Comparison of ENCODE assay signal across 11 mouse cellular contexts in genomic region chr7:142442081-142442907, GRCm38 (mm10). TPM values are rescaled to one million over a fixed set of nuclear protein-coding genes. Genes with fewer than 3 reads are reported as not detected.
DNase-seq lines count a peak whose midpoint lies in the region; ATAC-seq lines count a peak whose summit lies in the region.
"Had no signal": no experiment of that assay in that cellular context is flagged by ENCODE, and none has a peak within 500 bp of the region (broad histone marks: within the 10 kb centered on the region; RNA-seq: fewer than 3 reads in every experiment).

No protein-coding gene starts in this region.

- no peak overlapping the region for H3K4me3 ChIP-seq in limb, embryonic 15.5 days
- no peak overlapping the region for H3K4me3 ChIP-seq in stomach, embryonic 16.5 days (replicated peaks; ENCODE audit: low read length)
- H3K4me3 ChIP-seq: heart, adult 2 months had no signal

- ATAC-seq in limb, embryonic 15.5 days (ENCODE audit: insufficient number of reproducible peaks, low FRiP score, low TSS enrichment, low read depth), result no peak
- ATAC-seq in stomach, embryonic 16.5 days (ENCODE audit: insufficient read depth, low FRiP score), result no peak

- peaks cover 44% of the 10 kb centered on the region for H3K4me1 ChIP-seq in limb, embryonic 15.5 days
- peaks cover 28% of the 10 kb centered on the region for H3K4me1 ChIP-seq in stomach, embryonic 16.5 days (ENCODE audit: control insufficient read depth, insufficient read depth, low read length)

- intact Hi-C loops in left cerebral cortex, postnatal 25 days (cut with DNase I), result loop anchor here (5.0 kb wide), 2 partner anchors 95 to 230 kb away; no protein-coding TSS in a partner anchor

- no peaks in the 10 kb centered on the region for H3K36me3 ChIP-seq in limb, embryonic 15.5 days
- H3K36me3 ChIP-seq in stomach, embryonic 16.5 days (ENCODE audit: control insufficient read depth, insufficient read depth, low read length), result no peaks in the 10 kb centered on the region

- peak; percentile 63 for DNase-seq in gastrocnemius, adult 18-20 months (ENCODE audit: low spot score)
- DNase-seq in gastrocnemius, postnatal 10 days, result no peak
- DNase-seq in spleen, adult 18-20 months, result peak; percentile 44 to 49
- no peak for DNase-seq in spleen, adult 12 weeks (ENCODE audit: low spot score)
- no peak for DNase-seq in left cerebral cortex, postnatal 25 days (ENCODE audit: low spot score in 2 of 2)
- no peak for DNase-seq in testis, postnatal 10 days (ENCODE audit: low spot score)
- DNase-seq: thymus, postnatal 25 days had no signal

- 66% methylated on average over 9 of the region's 9 CpGs for WGBS in limb, embryonic 15.5 days
- WGBS in stomach, embryonic 16.5 days, result 56% methylated on average over 9 of the region's 9 CpGs

- no peak overlapping the region for H3K4me2 ChIP-seq in limb, embryonic 15.5 days
- no peak overlapping the region for H3K4me2 ChIP-seq in stomach, embryonic 16.5 days (ENCODE audit: low read depth, low read length)

- H3K9me3 ChIP-seq in limb, embryonic 15.5 days, result no peaks in the 10 kb centered on the region
- H3K9me3 ChIP-seq in stomach, embryonic 16.5 days (replicated peaks; ENCODE audit: control insufficient read depth, low read length), result no peaks in the 10 kb centered on the region

- H3K27ac ChIP-seq in limb, embryonic 15.5 days, result peak overlapping the region; percentile 90
- H3K27ac ChIP-seq in stomach, embryonic 16.5 days (ENCODE audit: low read length), result peak overlapping the region; percentile 72
- H3K27ac ChIP-seq: heart, adult 2 months had no signal

- H3K9ac ChIP-seq in limb, embryonic 15.5 days, result no peak overlapping the region
- H3K9ac ChIP-seq in stomach, embryonic 16.5 days (ENCODE audit: low read length), result peak overlapping the region; percentile 72

- H3K27me3 ChIP-seq in limb, embryonic 15.5 days, result no peaks in the 10 kb centered on the region
- H3K27me3 ChIP-seq in stomach, embryonic 16.5 days (ENCODE audit: control insufficient read depth, insufficient read depth, low read length), result no peaks in the 10 kb centered on the region

RNA-seq across cellular contexts. Expression of gene Tnni2, which starts 0.7 kb away (rescaled TPM):
- over 10,000 TPM; 19,257 to 20,060 TPM for total RNA-seq in gastrocnemius, adult 18-20 months (2021)
- over 10,000 TPM; 11,296 to 12,937 TPM for total RNA-seq in gastrocnemius, postnatal 10 days (2021)
- polyA plus RNA-seq in limb, embryonic 15.5 days (2015; fragmentation: Nextera tagmentation; extraction: Ambion mirVana), result 136 and 529 TPM in 2 replicates
- polyA plus RNA-seq in stomach, embryonic 16.5 days (2015; fragmentation: Nextera tagmentation; extraction: Ambion mirVana), result 20.2 and 217 TPM in 2 replicates
- not detected for total RNA-seq in left cerebral cortex, postnatal 25 days (2021)

RNA-seq across cellular contexts. Expression of gene Syt8, which starts 7.6 kb away (rescaled TPM):
- not detected for total RNA-seq in gastrocnemius, adult 18-20 months (2021)
- under 1 TPM in 1 of 2 experiments, not detected in 1; 0.36 TPM for total RNA-seq in gastrocnemius, postnatal 10 days (2021)
- 6.3 and 6.7 TPM in 2 replicates for polyA plus RNA-seq in limb, embryonic 15.5 days (2015; fragmentation: Nextera tagmentation; extraction: Ambion mirVana)
- 31.1 and 50.1 TPM in 2 replicates for polyA plus RNA-seq in stomach, embryonic 16.5 days (2015; fragmentation: Nextera tagmentation; extraction: Ambion mirVana)
- total RNA-seq in left cerebral cortex, postnatal 25 days (2021), result not detected
- total RNA-seq: heart, adult 2 months had no signal
- polyA plus RNA-seq: cortical plate, adult 2 months; heart, adult 2 months had no signal

RNA-seq across cellular contexts. Expression of gene Lsp1, which starts 18.3 kb away (rescaled TPM):
- 10 to 100 TPM; 30.3 to 38.4 TPM for total RNA-seq in gastrocnemius, adult 18-20 months (2021)
- 10 to 100 TPM; 14.4 to 24.4 TPM for total RNA-seq in gastrocnemius, postnatal 10 days (2021)
- polyA plus RNA-seq in limb, embryonic 15.5 days (2015; fragmentation: Nextera tagmentation; extraction: Ambion mirVana), result 57.3 and 63.3 TPM in 2 replicates
- 216 and 235 TPM in 2 replicates for polyA plus RNA-seq in stomach, embryonic 16.5 days (2015; fragmentation: Nextera tagmentation; extraction: Ambion mirVana)
- 1 to 10 TPM; 5.2 to 5.4 TPM for total RNA-seq in left cerebral cortex, postnatal 25 days (2021)

RNA-seq across cellular contexts. Expression of gene Ctsd, which starts 54.5 kb away (rescaled TPM):
- total RNA-seq in gastrocnemius, adult 18-20 months (2021), result 100 to 1,000 TPM; 445 to 450 TPM
- total RNA-seq in gastrocnemius, postnatal 10 days (2021), result 100 to 1,000 TPM; 249 to 254 TPM
- 392 and 426 TPM in 2 replicates for polyA plus RNA-seq in limb, embryonic 15.5 days (2015; fragmentation: Nextera tagmentation; extraction: Ambion mirVana)
- polyA plus RNA-seq in stomach, embryonic 16.5 days (2015; fragmentation: Nextera tagmentation; extraction: Ambion mirVana), result 451 and 599 TPM in 2 replicates
- total RNA-seq in left cerebral cortex, postnatal 25 days (2021), result 100 to 1,000 TPM; 318 to 337 TPM

RNA-seq across cellular contexts. Expression of gene Tnnt3, which starts 56.3 kb away (rescaled TPM):
- total RNA-seq in gastrocnemius, adult 18-20 months (2021), result over 10,000 TPM; 35,269 to 35,976 TPM
- over 10,000 TPM; 17,146 to 18,824 TPM for total RNA-seq in gastrocnemius, postnatal 10 days (2021)
- 154 and 517 TPM in 2 replicates for polyA plus RNA-seq in limb, embryonic 15.5 days (2015; fragmentation: Nextera tagmentation; extraction: Ambion mirVana)
- 12.0 and 208 TPM in 2 replicates for polyA plus RNA-seq in stomach, embryonic 16.5 days (2015; fragmentation: Nextera tagmentation; extraction: Ambion mirVana)
- total RNA-seq in left cerebral cortex, postnatal 25 days (2021), result not detected

Comparison
In these comparisons a context has a peak if more than half of its experiments do, and no peak if none do; other contexts are left out.
1. DNase-seq: peak in gastrocnemius, adult 18-20 months (single experiment) and spleen, adult 18-20 months (2 of 2); none in gastrocnemius, postnatal 10 days (single experiment), spleen, adult 12 weeks (single experiment), left cerebral cortex, postnatal 25 days (0 of 2) and testis, postnatal 10 days (single experiment).
2. RNA of gene Tnni2, which starts 0.7 kb away (total RNA-seq): 19,257 to 20,060 TPM in gastrocnemius, adult 18-20 months and 11,296 to 12,937 TPM in gastrocnemius, postnatal 10 days; not detected in left cerebral cortex, postnatal 25 days; every median in the first group is over 1,000 times any median in the second.